Mouse (Mus musculus) CD4-positive helper T cell, adult 2 months (primary cell): ENCODE data around the gene Gm11084.

Experiments
- DNase-seq: peaks from one replicate; pipeline ENCODE4 v3.0.0-alpha.2; 2012; ENCODE audit warnings: low read depth, missing footprints, low spot score

Gene Gm11084

DNA sequence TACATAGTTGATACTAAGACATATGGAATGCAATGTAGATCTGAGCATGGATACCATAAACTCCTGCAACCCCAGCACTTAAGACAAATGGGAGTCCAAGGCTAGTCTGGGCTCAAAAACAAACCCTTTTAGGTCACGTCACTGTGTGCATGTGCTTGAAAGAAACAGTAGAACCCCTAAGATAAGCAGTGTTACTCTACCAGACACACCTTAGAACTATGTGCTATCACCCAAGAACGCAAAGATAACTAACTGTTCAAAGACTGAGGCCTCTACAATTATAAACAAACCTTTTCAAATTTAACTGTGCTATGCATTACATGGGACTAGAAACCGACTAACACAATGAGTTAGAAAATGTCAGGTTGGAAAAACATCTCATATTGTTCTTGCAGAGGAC lies 33.5 kb downstream of the Gm11084 start:
- DNase-seq: no peak

GRCm38 (mm10) chr2:72935937-72936336 lies 50.6 kb downstream of the Gm11084 start:
- no peak for DNase-seq

- no peak for DNase-seq
Observed at GRCm38 (mm10) chr2:72932186-72932585, 54.3 kb downstream of the Gm11084 start.

- no peak for DNase-seq
Observed at GRCm38 (mm10) chr2:72924981-72925380, 61.5 kb downstream of the Gm11084 start.
